Mouse (Mus musculus): ENCODE results near the gene Stab1.

GRCm38 (mm10) chr14:31171821-31172220, 3.4 kb upstream of the Stab1 start:
- TF ChIP-seq POLR2A (IDR thresholded peaks at IDR 0.05; ENCODE audit: insufficient read length, low read depth) (no peak), POLR2AphosphoS2 (IDR thresholded peaks at IDR 0.05; ENCODE audit: insufficient read length, low read depth) (no peak), CEBPB (IDR thresholded peaks at IDR 0.05; ENCODE audit: insufficient read depth, poor library complexity, severe bottlenecking) (no peak), TCF12 (IDR thresholded peaks at IDR 0.05; ENCODE audit: insufficient read depth, poor library complexity, severe bottlenecking) (no peak), TCF3 (IDR thresholded peaks at IDR 0.05; ENCODE audit: insufficient read length, low read depth) (no peak), MYOG (IDR thresholded peaks at IDR 0.05; ENCODE audit: control insufficient read depth in 1 of 3, insufficient read depth in 1 of 3, insufficient read length in 2 of 3, low read depth in 2 of 3) (no peak)

Measured in myocyte (in vitro differentiated cells).